Mouse (Mus musculus): ENCODE measurements around the gene Mecp2.
A peak's percentile ranks its signal among the peaks of the same experiment; 100 is the strongest.
"Not testable (repeated sequence)": the region's sequence is repeated elsewhere in the genome, so short reads cannot be mapped to it uniquely, and the experiment has no call there.

The Mecp2 gene

DNA sequence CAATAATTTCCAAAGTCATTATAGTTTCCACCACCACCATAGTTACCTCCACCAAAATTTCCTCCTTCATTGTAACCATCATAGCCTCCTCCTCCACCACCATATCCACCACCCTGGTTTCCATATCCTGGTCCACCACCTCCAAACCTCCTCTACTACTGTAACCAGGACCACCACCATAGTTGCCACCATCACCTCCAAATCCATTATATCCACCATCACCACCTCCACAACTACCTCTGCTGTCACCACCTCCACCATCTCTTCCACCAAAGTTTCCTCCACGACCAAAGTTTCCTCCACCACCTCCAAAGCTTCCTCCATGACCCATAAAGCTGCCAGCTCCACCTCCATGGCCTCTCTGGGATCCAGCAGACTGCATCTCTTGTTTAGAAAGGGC, at the start of gene Mecp2:
TSS of gene Mecp2 (minus strand) at position 101 of the 400 bp plus-strand sequence.
- DNase-seq (ENCODE audit: low spot score in 2 of 2) = not testable (repeated sequence)

DNA sequence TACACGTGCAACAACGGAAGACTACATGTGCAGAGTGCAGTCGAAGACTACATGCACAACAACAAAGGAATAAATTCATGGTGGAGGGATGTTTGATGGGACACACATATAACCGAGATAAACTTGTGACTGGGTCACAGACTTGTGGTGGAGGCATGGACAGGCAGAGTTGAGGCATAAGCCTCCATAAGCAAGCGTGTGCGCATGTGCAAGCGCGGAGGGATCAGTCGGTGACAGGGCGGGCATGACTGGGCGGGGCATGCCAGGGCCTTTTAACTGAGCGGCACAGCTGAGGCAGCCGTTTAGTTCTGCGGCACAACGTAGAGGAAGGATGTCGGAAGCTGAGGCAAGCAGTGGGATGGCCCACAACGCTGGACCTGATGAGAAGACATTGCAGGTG, 41.8 kb upstream of the Mecp2 start, which contains the start of gene Tktl1:
TSS of gene Tktl1 (plus strand) at position 301 of the 400 bp plus-strand sequence.
- no peak for DNase-seq (ENCODE audit: low spot score in 2 of 2)

DNA sequence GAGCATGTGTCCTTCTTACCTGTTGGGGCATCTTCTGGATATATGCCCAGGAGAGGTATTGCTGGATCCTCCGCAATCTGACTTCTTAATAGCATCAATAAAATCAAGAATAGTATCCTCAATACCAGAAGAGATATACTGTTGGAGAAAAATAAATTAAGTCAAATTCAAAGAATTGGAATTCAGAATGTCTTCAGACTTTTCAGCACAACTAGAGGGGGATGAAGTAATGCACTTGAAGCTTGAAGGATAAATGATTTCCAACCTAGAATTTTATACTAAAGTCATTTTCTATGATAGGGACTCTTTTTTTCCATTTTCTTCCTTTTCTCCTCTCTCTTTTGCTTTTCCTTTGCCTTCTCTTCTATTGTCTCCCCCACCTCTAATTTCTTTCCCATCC, 32.6 kb upstream of the Mecp2 start, which contains the start of gene Tex28:
TSS of gene Tex28 (minus strand) at position 101 of the 400 bp plus-strand sequence.
- DNase-seq (ENCODE audit: low spot score in 2 of 2) = no peak

DNA sequence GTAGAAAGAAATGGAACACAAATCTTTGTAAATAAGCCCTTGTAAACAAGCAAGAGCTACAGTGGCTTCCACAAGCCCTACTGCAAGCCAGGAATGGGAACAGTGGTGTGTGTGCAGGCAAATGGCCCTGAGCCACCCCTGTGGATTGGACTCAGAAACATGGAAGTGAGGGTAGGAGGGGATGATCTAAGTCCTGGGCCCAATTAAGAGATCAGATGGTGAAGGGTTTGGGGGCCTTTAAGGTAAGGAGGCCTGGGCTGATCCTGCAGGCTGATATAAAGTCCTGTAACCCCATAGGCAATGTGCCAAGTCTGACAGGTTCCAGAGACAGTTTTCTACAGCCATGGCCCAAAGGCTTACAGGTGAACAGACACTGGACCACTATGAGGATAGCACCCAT, 8.0 kb downstream of the Mecp2 start, which contains the start of gene Opn1mw:
TSS of gene Opn1mw (plus strand) at position 301 of the 400 bp plus-strand sequence.
- no peak for DNase-seq (ENCODE audit: low spot score in 2 of 2)

DNA sequence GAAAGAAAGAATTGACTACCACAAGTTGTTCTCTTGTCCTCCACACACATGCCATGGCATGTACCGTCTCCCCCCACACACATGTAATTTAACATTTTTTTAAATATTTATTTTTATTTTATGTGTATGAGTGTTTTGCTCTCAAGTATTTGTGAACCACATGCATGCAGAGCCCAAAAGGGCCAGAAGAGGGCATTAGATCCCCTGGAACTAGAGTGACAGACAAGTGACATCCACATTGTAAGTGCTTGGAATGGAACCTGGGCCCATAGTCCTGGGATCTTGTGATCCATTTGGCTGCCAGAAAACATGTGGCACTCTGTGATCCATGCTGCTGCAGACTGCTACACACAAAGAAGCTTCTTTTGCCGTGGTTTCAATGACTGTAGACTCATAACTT, 10.2 kb downstream of the Mecp2 start:
- DNase-seq (ENCODE audit: low spot score in 2 of 2) = peak; percentile 11 to 40

DNA sequence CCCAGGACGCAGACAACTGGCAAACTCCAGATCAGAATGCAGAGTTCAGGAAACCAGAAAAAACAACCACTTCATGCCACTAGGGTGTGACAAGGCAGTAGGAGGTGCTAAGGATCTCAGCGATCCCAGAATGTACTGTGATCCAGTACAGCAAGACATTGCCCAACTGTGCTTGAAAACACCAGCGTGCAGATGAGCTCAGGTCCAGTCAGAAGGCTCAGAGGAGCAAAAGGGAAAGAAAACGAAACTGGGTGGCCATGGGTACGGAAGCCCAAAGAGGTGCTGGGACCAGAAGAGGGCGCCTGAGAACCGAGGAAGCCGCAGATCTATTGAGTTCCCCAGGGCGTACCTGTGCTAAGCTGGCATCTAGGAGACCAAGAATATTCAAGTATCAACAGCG, 19.7 kb downstream of the Mecp2 start:
- peak; percentile 31 to 67 for DNase-seq (ENCODE audit: low spot score in 2 of 2)

DNA sequence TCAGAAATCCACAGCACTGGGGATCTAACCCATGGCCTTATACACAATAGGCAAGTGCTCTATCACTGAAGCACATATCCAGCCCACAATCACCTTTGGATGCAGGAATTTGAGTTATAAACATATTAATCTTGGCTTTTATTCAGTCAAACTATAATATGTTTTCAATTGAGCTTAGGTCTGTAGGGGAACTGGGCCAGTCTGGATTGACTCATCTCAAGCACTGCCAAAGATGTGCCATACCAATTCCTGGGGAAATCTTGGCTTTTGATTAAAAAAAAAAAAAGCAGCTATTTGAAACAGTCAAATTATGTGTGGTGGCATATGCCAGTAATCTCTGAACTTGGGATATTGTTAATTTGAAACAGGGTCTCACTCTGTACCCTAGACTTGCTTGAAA, 21.1 kb downstream of the Mecp2 start:
- DNase-seq (ENCODE audit: low spot score in 2 of 2) = no peak

DNA sequence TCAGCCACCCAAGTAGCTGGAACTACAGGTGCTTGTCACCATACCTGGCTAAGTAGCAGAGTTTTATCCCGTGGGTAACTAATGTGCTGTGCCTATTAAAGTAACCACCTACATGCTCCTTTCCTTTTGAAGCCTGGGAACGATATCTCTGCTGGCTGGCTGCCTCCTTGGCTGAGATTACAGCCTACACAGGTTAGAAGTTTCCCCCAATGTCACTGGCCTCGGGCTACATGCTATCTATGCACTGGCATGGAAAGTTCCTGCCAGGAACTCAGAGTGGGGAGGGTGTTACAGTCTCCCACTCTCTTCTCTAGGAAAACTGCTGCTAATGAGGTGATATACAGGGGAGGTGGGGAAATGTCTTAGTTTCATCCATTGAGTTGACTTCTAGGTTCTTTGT, 26.4 kb downstream of the Mecp2 start:
- no peak for DNase-seq (ENCODE audit: low spot score in 2 of 2)

DNA sequence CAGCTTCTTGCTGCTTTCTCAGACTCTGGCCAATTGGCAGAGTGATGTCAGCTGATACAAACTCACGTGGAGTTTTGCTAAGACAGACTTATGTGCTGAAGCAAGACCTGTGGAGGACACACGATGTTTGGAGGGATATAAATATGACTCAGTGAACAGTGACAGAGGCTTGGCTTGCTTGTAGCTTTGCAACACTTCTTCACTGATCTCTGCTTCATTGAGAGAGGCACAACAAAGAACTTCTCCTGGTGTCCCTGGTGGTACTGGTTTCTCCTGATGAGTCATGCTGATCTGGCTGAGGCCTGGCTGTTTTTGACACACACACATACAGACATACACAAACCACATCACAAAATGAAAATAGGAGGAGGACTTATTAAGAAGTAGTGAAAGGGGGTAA, 29.2 kb downstream of the Mecp2 start:
- DNase-seq (ENCODE audit: low spot score in 2 of 2) = no peak

DNA sequence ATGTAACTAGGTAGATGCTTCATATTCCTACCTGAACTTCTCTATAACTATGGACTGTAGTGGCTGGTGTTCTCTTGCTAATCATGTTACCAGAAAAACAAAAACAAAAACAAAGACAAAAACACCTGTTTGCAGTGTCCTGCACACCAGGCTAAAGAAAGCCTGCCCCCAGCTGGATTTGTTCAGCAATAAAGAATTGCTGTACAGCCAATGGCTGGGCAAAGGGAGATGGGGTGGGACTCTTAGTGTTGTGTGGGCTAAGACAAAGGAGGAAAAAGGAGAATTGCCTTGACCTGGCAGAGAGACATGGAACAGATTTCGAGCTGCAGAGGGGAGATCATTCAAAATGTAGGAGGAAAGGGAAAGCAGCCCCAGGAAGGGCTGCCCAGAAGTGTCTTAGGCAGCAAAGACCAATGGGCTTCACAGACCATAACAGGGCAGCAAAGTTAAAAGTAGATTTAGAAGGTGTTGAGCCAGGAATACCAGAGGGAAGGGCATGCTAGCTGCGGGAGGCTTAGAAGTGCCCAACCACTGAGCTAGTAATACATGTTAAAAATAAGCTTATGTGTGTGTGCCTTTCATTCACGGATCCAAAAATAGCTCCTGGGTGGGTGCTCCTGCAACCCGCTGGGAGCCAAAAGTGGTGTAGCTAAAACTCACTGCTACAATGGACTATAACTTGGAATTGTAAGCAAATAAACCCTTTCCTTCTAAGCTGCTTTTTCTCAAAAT, 31.5 kb downstream of the Mecp2 start:
- DNase-seq (ENCODE audit: low spot score in 2 of 2) = no peak

DNA sequence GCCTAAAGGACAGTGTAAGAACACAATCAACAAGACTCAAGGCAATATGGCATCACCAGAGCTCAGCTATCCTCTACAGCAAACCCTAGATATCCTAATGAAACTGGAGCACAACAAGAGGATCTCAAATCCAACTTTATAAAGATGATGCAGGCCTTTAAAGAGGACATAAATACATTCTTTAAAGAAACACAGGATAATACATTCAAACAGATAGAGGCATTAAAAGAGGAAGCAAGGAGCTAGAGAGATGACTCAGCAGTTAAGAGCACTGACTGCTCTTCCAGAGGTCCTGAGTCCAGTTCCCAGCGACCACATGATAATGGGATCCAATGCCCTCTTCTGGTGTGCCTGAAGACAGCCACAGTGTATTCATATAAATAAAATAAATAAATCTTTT, 40.0 kb downstream of the Mecp2 start:
- DNase-seq (ENCODE audit: low spot score in 2 of 2) = no peak

DNA sequence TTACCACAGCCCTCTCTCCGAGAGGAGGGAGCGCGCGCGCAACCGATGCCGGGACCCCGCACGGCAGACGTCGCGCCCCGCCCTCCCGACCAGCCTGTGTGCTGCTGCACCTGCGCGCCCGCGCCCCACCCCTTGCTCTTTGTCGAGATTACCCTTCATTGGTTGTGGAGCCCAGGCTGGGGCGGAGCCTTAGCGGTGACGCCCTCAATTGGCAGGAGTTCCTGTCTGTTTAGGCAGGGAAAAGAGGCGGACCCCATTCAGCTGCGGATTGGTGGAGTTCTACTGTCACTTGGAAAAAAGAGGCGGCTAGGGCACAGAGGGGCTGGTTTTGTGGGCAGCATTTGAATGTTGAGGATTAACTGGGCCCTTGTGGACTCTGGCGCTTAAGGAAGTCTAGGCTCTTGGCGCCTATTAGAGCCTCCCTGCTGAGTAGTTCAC, 49.5 kb downstream of the Mecp2 start:
- DNase-seq (ENCODE audit: low spot score in 2 of 2) = peak; percentile 93 to 96

DNA sequence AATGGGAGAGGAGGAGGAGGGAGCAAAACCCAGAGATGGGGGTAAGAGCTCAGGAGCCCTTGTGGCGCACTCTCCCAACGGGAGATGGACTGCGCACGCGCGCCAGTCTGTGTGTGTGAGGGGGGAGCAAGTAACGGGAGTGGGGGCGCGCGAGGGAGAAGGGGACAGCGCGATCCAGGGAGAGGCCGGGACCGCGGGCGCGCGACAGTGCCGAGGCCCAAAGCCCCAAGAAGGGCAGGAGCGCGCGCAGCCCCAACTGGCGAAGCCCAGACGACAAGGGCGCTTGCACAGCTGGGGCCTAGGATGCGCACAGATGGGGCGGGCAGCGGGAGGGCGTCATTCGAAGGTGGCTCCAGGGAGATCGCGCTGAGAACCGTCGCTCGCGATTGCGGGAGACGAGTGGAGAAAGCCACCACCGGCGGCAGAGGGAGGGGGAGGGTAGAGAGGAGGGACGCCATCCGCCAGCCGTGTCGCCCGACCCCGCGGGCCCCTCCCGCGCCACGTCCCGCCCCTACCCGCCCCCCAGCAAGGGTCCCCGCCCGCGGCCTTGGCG, 50.1 kb downstream of the Mecp2 start:
- peak; percentile 65 to 68 for DNase-seq (ENCODE audit: low spot score in 2 of 2)

DNA sequence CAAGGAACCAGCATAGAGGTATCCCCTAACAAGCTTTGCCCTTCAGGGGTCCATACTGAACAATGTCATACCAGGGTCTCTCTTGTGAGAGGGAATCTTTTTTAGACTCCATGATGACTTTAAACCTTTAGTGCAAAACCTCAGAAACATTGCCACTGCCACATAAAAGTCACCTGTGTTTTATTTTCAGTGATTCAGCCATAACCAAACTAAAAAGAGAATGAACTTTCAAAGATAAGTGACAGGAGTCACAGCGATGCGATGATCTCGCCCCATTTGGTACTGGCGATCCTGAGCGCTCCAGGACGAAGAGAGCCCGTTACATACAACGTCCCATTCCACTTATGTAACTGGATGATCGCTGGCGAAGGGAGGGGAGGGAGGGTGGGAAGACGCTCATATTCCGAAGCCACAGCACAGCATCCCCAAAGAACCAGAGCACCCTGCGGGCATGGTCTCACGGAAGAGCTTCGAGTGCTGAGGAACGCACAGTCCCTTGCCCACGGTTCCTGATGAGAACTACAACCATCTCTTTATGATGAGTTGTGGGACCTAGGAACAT, 50.8 kb downstream of the Mecp2 start:
- no peak for DNase-seq (ENCODE audit: low spot score in 2 of 2)

DNA sequence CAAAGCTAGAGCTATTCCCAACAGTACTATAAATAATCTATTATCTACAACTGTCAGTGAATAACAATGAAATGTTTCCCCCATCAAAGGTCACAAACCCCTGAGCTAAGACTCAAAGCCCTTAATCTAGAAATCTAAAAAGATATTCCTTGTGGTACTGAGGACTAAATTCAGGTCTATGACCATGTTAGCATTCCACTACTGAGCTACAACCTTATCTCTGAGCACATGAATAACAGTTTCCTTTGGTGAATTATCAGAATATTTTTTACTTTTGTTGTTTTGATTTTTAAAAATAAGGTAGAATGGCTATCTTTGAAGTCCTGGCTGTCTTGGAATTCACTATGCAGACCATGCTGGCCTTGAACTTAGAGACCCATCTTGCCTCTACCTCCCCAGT, 64.4 kb downstream of the Mecp2 start:
- DNase-seq (ENCODE audit: low spot score in 2 of 2) = no peak

DNA sequence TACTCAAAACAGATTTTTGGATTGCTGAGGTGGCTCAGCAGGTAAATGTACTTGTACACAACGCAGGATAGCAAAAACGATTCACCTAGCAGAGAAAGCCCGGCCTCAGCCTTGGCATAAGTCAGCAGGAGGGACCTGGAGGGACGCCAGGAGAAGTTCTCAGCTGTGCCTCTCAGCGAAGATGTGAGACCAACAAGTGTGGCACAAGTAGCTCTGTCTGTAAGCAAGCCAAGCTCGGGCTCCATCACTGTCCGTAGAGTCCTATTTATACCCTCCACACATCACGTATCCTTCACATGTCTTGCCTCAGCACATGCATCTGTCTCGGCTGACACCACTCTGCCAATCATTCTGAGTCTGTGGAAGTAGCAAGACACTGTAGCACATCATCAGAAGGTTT, 67.3 kb downstream of the Mecp2 start:
- DNase-seq (ENCODE audit: low spot score in 2 of 2) = no peak

DNA sequence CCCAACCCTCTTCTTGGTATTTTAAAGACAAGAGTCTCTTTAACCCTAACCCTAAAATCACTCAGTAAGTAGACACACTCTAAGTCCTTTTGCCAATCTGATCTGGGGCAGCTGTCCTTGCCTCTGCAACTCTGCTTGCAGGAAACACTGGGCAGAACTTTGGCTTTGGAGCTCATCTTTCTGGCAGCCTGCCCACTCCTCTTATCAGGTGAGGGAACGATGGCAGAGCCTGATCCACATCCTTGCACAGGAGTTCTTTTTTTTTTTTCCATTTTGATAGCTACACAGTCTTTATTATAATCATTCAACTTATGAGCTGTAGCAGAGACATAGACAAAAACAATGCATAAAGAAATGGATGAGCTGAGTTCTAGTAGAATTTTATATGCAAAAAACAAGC, 90.1 kb downstream of the Mecp2 start:
- no peak for DNase-seq (ENCODE audit: low spot score in 2 of 2)

DNA sequence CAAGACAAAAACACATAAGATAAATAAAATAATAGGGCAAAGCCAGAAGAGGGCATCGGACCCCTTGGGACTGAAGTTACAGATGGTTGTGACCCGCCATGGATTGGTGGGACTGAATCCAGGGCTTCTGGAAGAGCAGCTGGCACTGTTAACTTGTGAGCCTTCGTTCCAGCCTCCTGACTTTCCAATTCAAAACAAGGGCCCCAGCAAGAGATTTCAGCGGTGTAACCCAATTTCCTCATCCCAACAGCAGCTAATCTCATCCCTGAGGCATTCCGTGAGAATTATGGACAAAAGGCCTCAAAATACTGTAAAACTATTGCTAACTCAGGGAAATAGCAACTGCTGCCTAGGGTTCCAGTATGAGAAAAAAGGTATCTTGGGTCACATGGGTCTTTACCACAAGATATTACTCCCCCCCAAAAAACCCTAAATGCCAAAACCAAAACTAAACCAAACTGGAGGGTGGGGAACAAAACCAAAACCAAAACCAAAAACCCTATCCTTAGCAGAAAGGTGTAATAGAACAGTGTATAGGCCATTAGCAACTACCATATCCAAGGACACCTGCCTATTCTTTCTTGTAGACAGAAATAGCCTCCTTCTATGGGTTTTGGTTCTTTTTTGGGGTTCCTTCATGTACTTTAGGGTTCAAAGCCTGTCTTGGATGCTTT, 97.3 kb downstream of the Mecp2 start:
- no peak for DNase-seq (ENCODE audit: low spot score in 2 of 2)

DNA sequence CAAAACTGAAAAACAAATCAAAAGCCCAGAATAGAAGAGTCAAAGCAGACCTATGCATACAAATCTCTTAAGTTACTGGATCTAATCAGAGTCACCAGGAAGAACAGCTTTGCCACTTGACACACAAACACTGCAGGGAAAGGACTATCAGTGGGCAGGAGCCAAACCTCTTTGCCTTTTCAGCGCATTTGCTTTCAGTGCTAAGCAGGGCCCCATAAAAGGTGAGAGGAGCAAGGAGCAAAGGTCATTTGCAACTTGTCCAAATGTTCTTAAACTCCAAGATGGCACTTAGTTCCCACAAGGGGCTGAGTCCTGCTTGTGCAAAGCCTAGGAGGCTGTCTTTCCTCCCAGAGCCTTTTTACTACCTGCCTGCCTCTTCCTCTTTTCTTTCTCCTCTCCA, 105.2 kb downstream of the Mecp2 start:
- no peak for DNase-seq (ENCODE audit: low spot score in 2 of 2)

DNA sequence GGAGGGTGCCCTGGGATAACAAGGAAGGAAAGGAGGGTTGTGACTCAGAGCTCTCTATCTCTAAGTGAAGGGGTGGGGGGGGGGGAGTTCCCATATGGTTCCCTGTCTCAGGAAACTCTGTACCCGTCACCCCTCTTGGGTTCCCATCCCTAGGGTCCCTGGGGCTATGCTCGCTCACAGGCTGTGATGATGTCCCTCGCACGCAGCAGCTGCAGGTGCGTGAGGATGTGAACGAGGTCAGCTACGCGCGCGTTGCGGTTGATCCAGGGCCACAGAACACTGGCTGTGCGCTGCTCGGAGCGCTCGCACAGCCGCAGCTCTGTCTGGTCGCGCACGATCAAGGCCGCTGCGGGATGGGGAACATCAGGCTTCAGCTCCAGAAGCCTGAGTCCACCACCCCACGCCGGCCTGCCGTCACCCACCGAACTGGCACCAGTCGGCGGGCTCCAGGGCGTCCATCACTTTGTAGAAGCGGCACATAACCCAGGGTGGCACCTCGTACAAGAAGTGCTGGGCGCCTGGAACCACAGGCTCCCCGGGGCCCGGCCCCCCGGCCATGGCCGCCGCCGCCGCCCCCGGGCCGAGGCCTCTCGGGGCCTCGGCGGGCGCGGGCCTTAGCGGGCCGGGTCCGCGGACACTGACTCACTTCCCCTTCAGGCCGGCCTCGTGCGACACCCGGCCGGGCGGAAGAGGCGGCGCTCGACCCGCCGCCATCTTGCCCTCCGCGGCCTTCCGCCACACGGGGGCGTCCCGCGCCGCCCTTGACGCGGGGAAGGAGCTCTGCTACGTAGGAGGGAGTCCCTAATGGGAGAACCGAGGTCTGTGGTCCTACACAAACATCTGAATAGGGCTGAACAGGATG, 111.7 kb downstream of the Mecp2 start, which contains the start of gene Irak1:
TSS of gene Irak1 (minus strand) at position 731 of the 862 bp plus-strand sequence.
- peak; percentile 60 to 82 for DNase-seq (ENCODE audit: low spot score in 2 of 2)

DNA sequence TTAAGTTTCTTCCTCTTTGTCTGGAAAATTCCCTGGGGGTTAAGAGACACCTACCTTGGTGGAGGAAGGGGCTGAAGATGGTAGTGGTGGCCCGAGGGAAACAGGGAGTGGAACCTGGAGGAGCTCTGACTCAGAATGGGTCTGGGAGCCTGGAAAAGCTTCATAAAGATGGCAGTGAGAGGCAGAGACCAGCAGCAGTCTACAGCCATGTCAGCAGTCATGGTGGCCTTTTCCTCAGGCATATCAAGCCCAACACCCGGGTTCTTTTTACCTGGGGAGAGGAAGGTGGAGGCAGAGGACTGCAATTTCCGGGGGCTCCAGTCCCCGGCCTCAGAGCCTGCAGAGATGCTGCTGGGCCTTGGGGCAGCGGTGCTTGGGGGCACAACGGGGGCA, 112.4 kb downstream of the Mecp2 start:
- peak in 1 of 2 experiments; percentile 4 for DNase-seq (ENCODE audit: low spot score in 2 of 2)

All from thymus, postnatal 10 days (tissue).